12 mouse cellular contexts compared by ENCODE assay signal in genomic region chr2:21085517-21085916, GRCm38 (mm10).
"Had no signal": no experiment of that assay in that cellular context is flagged by ENCODE, and none has a peak within 500 bp of the region (broad histone marks: within the 10 kb centered on the region; RNA-seq: fewer than 3 reads in every experiment).

No protein-coding gene starts in this region.

- ATAC-seq: midbrain, embryonic 13.5 days had no signal

- H3K36me3 ChIP-seq: limb, embryonic 10.5 days; midbrain, embryonic 13.5 days had no signal

- H3K9me3 ChIP-seq: limb, embryonic 10.5 days; midbrain, embryonic 13.5 days had no signal

- H3K27me3 ChIP-seq: midbrain, embryonic 13.5 days had no signal

- H3K4me1 ChIP-seq: limb, embryonic 10.5 days; midbrain, embryonic 13.5 days had no signal

- H3K27ac ChIP-seq: limb, embryonic 10.5 days; liver, embryonic 14.5 days; macrophage; midbrain, embryonic 13.5 days had no signal

- H3K9ac ChIP-seq: liver, embryonic 14.5 days; lung, embryonic 14.5 days; midbrain, embryonic 13.5 days had no signal

- H3K4me2 ChIP-seq: lung, embryonic 14.5 days; midbrain, embryonic 13.5 days had no signal

- DNase-seq: kidney, adult 11 months; kidney, postnatal 10 days; lung, embryonic 14.5 days; lung, postnatal 10 days; right cerebral cortex, postnatal 4 days; spleen, adult 18-20 months; thymus, adult 18-20 months; thymus, postnatal 14 days had no signal

- H3K4me3 ChIP-seq: limb, embryonic 10.5 days; midbrain, embryonic 13.5 days had no signal
